Mouse (Mus musculus) spleen, adult 2 months (tissue): Measurements from ENCODE around the gene Nabp1.

ENCODE experiments used
- CTCF ChIP-seq: fragments of 200-500 bp; IDR thresholded peaks from 2 replicates; pipeline ENCODE4 v1.5.1; 2011; ENCODE audit warnings: mild to moderate bottlenecking, inconsistent platforms; ENCODE audit not compliant: insufficient read depth, insufficient read length, insufficient replicate concordance; ENCODE audit errors: extremely low read depth
- POLR2A ChIP-seq: fragments of 200-500 bp; IDR thresholded peaks from 2 replicates; pipeline ENCODE4 v1.6.1; 2011; ENCODE audit warnings: low read depth, low read length, inconsistent platforms

DNA sequence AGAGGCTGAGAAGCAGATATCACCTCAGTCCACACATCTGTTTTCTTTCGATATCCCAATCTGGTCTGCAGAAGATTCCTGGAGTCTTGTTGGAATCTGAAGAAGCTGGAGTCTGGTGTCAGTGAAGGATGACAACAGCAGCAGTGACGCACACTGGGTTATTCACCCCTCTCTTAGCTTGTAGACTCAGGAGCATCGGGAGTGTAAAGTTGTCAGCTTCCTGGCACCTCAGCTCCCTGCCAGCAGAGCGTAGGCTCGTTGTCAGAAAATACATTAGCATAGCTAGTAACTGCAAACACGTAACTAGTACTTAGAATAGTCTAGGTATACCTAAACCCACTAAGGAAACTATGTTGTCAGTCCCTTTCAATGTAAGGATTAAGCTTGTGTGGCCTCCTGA, 20.1 kb downstream of the Nabp1 start:
- TF ChIP-seq POLR2A: no peak
- no peak for TF ChIP-seq CTCF
